Mouse (Mus musculus): ENCODE data around the gene Dppa5a. TPM values are rescaled to one million over a fixed set of nuclear protein-coding genes. Genes with fewer than 3 reads are reported as not detected.

Gene Dppa5a
- not detected for polyA plus RNA-seq (2017; shearing (Covaris generic))

DNA sequence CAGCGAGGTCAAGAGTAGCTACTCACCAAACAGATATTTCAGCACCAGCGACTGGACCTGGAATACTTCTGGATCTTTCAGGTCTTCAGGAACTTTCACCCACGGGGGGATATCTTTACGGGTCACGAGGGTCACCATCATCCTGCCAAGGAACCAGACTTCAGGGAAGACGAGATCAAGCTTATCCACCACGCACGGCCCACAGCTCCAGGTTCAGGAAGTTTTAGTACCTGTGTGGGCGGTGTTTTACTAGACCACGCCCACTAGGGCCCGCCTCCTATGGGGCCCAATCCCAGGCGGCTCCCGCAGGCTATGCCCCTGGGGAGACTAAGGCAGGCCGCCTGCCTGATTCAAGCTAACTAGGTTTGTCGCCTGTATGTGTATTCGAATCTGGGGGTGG is at the start of gene Dppa5a:
Dppa5a (minus strand) TSS at position 219 of the 400 bp plus-strand sequence.

DNA sequence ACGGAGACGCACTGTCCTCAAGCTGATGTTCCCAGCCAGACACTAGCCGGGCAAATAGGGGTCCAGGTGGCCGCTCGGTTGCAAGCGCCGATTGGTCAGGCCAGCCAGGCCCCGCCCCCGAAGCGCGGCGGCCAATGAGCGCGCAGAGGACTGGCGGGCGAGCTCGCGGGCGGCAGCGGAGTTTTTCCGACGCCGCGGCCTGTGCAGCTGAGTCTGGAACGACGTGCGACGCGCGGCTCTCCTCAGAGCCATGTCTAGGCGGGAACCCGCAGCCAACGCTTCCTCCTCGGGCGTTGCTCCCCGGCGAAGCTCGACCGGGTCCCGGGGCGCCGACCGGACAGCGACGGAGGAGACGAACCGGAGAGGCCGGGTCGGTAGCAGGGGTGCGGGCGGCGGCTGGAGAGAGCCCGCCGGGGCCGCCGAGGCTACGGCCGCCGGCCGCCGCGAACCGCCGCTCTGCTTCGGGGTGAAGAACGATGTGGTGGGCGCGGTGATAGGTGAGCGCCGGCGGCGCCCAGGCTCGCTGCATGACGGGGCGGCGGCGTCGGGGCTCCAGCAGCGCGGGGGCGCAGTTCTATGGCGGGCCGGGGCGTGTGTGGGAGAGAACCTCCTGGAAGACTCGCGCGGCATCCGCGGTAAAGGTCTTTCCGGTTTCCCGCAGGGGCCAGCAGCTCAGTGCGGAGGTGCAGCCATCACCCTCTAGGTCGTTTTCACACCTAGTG is 27.8 kb upstream of the Dppa5a start, which contains the start of gene Ddx43:
Ddx43 (plus strand) TSS at position 148 of the 722 bp plus-strand sequence.

DNA sequence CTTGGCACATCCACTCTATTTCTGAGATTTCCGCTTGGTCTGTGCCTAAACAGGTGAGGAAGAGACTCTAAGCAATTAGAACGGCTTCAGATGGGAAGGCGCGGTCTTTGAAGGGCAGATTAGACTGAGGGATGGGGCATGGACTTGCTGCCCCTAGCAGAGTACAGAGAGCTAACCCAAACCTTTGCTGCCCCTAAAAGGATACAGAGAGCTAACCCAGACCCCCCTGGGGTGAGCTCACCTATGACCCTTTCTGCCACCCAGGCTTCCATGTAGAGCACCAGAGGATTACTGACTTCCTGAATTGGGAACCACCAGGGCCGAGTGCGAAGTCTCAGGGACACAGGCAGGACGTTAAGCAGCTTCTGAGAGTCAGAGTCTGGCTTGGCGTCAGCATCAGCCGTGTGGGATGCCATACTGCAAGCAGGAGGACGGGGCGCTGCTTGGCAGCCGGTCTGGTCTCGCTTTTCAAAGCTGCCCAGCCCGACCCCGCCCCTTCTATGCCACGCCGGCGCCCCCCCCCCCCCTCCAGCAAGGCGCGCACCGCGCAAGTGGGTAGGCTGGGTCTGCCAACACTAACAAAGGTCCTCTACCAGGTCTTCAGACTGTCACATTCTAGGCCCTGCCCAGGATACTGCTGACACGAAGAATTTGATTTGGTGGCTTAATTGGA is 10.3 kb upstream of the Dppa5a start, which contains the start of gene Ooep:
Ooep (minus strand) TSS at position 613 of the 673 bp plus-strand sequence.

DNA sequence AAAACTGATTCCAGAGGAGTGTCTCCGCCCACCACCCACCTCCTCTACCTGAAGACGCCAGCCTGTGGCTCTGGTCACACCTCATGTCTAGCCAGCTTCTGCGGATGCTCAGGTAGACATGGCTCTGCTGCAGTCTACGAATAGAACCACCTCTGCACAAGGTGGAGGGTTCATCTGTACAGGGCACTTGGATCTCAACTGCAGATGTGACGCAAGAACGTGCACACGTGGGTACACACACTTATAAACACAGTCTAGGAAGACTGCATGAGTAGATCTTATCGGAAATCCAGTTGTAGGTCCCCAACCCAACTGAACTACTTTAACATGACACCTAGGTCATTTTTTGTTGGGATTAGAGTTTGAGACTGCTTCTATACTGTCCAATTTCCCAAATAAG is 12.4 kb downstream of the Dppa5a start, which contains the start of gene Gsta2:
Gsta2 (minus strand) TSS at position 178 of the 400 bp plus-strand sequence.

DNA sequence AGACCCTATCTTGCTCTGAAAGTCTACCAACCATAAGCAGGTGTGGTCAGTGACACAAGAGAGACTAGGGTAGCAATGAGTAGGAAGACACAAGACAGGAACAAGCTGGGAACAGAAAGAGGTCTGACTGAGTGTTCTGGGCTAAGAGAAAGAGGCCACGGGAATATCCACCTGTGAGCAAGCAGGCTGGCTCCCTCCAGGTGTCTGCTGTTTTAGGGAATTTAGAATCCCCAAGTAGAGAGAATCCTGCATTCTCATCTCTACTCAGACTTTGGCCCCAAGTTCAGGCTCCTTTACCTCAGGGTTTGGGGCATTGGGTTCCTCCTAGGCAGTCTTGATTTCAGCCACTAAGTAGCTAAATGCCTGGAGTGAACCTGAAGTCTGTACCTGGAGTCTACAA is 40.7 kb downstream of the Dppa5a start, which contains the start of gene Omt2b:
Omt2b (plus strand) TSS at position 301 of the 400 bp plus-strand sequence.

Other genes with a start within 250 kb of the Dppa5a start
- gene Gsta4, start 185.4 kb downstream of the Dppa5a start, polyA plus RNA-seq (2017; shearing (Covaris generic)): 3.1 TPM
- not detected for gene Gsta1, start 137.5 kb downstream of the Dppa5a start, polyA plus RNA-seq (2017; shearing (Covaris generic))
- not detected for gene Gm3776, start 111.0 kb downstream of the Dppa5a start, polyA plus RNA-seq (2017; shearing (Covaris generic))
- not detected for gene Gm10639, start 78.3 kb downstream of the Dppa5a start, polyA plus RNA-seq (2017; shearing (Covaris generic))
- not detected for gene Omt2a, start 53.4 kb downstream of the Dppa5a start, polyA plus RNA-seq (2017; shearing (Covaris generic))
- not detected for gene Omt2b, start 40.6 kb downstream of the Dppa5a start, polyA plus RNA-seq (2017; shearing (Covaris generic))
- not detected for gene Gsta2, start 12.4 kb downstream of the Dppa5a start, polyA plus RNA-seq (2017; shearing (Covaris generic))
- not detected for gene Ooep, start 10.5 kb upstream of the Dppa5a start, polyA plus RNA-seq (2017; shearing (Covaris generic))
- 3.3 TPM for gene Ddx43, start 27.6 kb upstream of the Dppa5a start, polyA plus RNA-seq (2017; shearing (Covaris generic))
- 3.3 TPM for gene Cgas, start 75.1 kb upstream of the Dppa5a start, polyA plus RNA-seq (2017; shearing (Covaris generic))
- 27.7 TPM for gene Mto1, start 80.0 kb upstream of the Dppa5a start, polyA plus RNA-seq (2017; shearing (Covaris generic))
- gene Gm17324, start 80.6 kb upstream of the Dppa5a start, polyA plus RNA-seq (2017; shearing (Covaris generic)): 1.7 TPM
- gene Eef1a1, start 121.0 kb upstream of the Dppa5a start, polyA plus RNA-seq (2017; shearing (Covaris generic)): 6,770 TPM
- 4.9 TPM for gene Slc17a5, start 219.9 kb upstream of the Dppa5a start, polyA plus RNA-seq (2017; shearing (Covaris generic))
- not detected for gene Cd109, start 247.4 kb upstream of the Dppa5a start, polyA plus RNA-seq (2017; shearing (Covaris generic))